Mouse (Mus musculus): Measurements from ENCODE around the gene Alg13.

- TF ChIP-seq POLR2A (IDR thresholded peaks at IDR 0.05; ENCODE audit: low read depth, low read length), result no peak
- no peak for TF ChIP-seq CTCF (IDR thresholded peaks at IDR 0.05; ENCODE audit: extremely low read depth, insufficient read depth, insufficient read length, insufficient replicate concordance)
Measured at GRCm38 (mm10) chrX:144314041-144314440, 3.6 kb upstream of the Alg13 start.
